Mouse (Mus musculus): ENCODE results near the gene Epb41. TPM values are rescaled to one million over a fixed set of nuclear protein-coding genes. Genes with fewer than 3 reads are reported as not detected.
A peak's percentile ranks its signal among the peaks of the same experiment; 100 is the strongest.

The Epb41 gene
- 69.9 and 74.6 TPM in 2 replicates for polyA plus RNA-seq (2014; fragmentation: Nextera tagmentation; extraction: Ambion mirVana)

- Histone ChIP-seq H3K9me3 (replicated peaks; ENCODE audit: control insufficient read depth, low read length) (no peaks in the 10 kb centered on the region), H3K36me3 (ENCODE audit: control insufficient read depth, insufficient read depth, low read length) (no peaks in the 10 kb centered on the region), H3K4me3 (ENCODE audit: low read depth, low read length) (peak within 1 kb of the TSS; percentile 56), H3K4me1 (ENCODE audit: control insufficient read depth, insufficient read depth, low read length) (0 out of 2 replicates have a peak, but pooled peaks cover 4% of the 10 kb centered on the region), H3K27me3 (replicated peaks; ENCODE audit: control insufficient read depth, insufficient read depth, low read length) (peaks cover 38% of the 10 kb centered on the region), H3K4me2 (ENCODE audit: low read length) (peak within 1 kb of the TSS; percentile 100), H3K9ac (ENCODE audit: low read length) (peak within 1 kb of the TSS; percentile 66), H3K27ac (ENCODE audit: low read depth, low read length) (no peak within 1 kb of the TSS)
- DNase-seq (ENCODE audit: low spot score): peak; percentile 84
- 2% methylated on average over 46 of the region's 47 CpGs for WGBS
- ATAC-seq: peak; percentile 88
Measured at GRCm38 (mm10) chr4:132074933-132075769, at the start of gene Epb41. TSS of gene Epb41 (minus strand) at chr4:132075321.

DNA sequence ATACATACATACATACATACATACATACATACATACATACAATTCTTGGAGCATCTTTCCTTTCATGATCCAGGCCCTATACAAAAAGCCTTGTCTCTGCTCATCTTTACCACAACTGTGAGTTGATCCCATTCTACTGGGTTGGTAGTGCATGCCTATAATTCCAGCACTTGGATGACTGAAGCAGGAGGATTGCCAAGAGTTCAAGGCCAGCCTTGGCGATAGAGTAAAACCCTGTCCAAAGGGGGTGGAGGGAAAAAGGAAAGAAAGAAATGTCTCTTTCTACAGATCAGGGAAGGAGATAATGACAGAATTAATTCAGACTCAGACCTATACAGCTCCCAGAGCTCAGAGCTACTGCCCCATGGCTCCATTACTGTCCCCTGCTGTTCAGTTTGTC lies 48.0 kb upstream of the Epb41 start:
- no peak overlapping the region for H3K9ac ChIP-seq (ENCODE audit: low read length)
- no peaks in the 10 kb centered on the region for H3K36me3 ChIP-seq (ENCODE audit: control insufficient read depth, insufficient read depth, low read length)
- H3K4me3 ChIP-seq (ENCODE audit: low read depth, low read length): no peak overlapping the region
- no peaks in the 10 kb centered on the region for H3K27me3 ChIP-seq (replicated peaks; ENCODE audit: control insufficient read depth, insufficient read depth, low read length)
- DNase-seq (ENCODE audit: low spot score): no peak
- H3K27ac ChIP-seq (ENCODE audit: low read depth, low read length): no peak overlapping the region
- H3K4me2 ChIP-seq (ENCODE audit: low read length): no peak overlapping the region
- no peaks in the 10 kb centered on the region for H3K9me3 ChIP-seq (replicated peaks; ENCODE audit: control insufficient read depth, low read length)
- 77% methylated on average over 1 of the region's 1 CpGs for WGBS
- no peak for ATAC-seq
- no peaks in the 10 kb centered on the region for H3K4me1 ChIP-seq (ENCODE audit: control insufficient read depth, insufficient read depth, low read length)

GRCm38 (mm10) chr4:132121674-132122073 lies 46.6 kb upstream of the Epb41 start:
- Histone ChIP-seq H3K27ac (ENCODE audit: low read depth, low read length) (no peak overlapping the region), H3K36me3 (ENCODE audit: control insufficient read depth, insufficient read depth, low read length) (no peaks in the 10 kb centered on the region), H3K4me1 (ENCODE audit: control insufficient read depth, insufficient read depth, low read length) (no peaks in the 10 kb centered on the region), H3K9ac (ENCODE audit: low read length) (no peak overlapping the region), H3K27me3 (replicated peaks; ENCODE audit: control insufficient read depth, insufficient read depth, low read length) (no peaks in the 10 kb centered on the region), H3K4me2 (ENCODE audit: low read length) (no peak overlapping the region), H3K4me3 (ENCODE audit: low read depth, low read length) (no peak overlapping the region), H3K9me3 (replicated peaks; ENCODE audit: control insufficient read depth, low read length) (no peaks in the 10 kb centered on the region)
- WGBS: 82% methylated on average over 5 of the region's 5 CpGs
- DNase-seq (ENCODE audit: low spot score) (no peak), ATAC-seq (no peak)

DNA sequence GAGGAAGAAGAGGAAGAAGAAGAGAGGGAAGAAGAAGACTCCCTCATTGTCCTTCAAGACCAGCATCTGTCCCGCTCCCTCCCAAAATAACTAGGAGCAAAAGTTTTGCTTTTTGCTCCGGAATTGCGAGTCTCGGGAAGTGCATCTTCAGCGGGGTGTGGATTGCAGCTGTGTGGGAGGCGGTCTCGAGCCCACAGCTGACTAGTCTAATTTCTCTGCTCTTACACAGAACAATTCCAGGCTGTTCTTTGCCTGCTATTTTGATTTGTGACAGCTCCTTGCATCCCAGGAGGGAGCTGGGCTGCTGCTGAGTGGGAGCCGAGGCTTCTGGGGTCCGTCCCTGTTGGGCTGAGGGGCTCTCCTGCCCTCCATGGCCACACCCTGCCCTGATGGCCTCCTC lies 44.4 kb upstream of the Epb41 start:
- Histone ChIP-seq H3K27me3 (replicated peaks; ENCODE audit: control insufficient read depth, insufficient read depth, low read length) (no peaks in the 10 kb centered on the region), H3K4me1 (ENCODE audit: control insufficient read depth, insufficient read depth, low read length) (no peaks in the 10 kb centered on the region), H3K9ac (ENCODE audit: low read length) (no peak overlapping the region), H3K9me3 (replicated peaks; ENCODE audit: control insufficient read depth, low read length) (no peaks in the 10 kb centered on the region), H3K4me2 (ENCODE audit: low read length) (no peak overlapping the region), H3K36me3 (ENCODE audit: control insufficient read depth, insufficient read depth, low read length) (no peaks in the 10 kb centered on the region), H3K27ac (ENCODE audit: low read depth, low read length) (no peak overlapping the region), H3K4me3 (ENCODE audit: low read depth, low read length) (no peak overlapping the region)
- 75% methylated on average over 9 of the region's 9 CpGs for WGBS
- DNase-seq (ENCODE audit: low spot score): no peak
- ATAC-seq: no peak

- Histone ChIP-seq H3K27ac (ENCODE audit: low read depth, low read length) (no peak overlapping the region), H3K27me3 (replicated peaks; ENCODE audit: control insufficient read depth, insufficient read depth, low read length) (no peaks in the 10 kb centered on the region), H3K9me3 (replicated peaks; ENCODE audit: control insufficient read depth, low read length) (no peaks in the 10 kb centered on the region), H3K9ac (ENCODE audit: low read length) (no peak overlapping the region), H3K36me3 (ENCODE audit: control insufficient read depth, insufficient read depth, low read length) (no peaks in the 10 kb centered on the region), H3K4me2 (ENCODE audit: low read length) (no peak overlapping the region), H3K4me3 (ENCODE audit: low read depth, low read length) (no peak overlapping the region), H3K4me1 (ENCODE audit: control insufficient read depth, insufficient read depth, low read length) (no peaks in the 10 kb centered on the region; the same call in 1 of the 2 replicates)
- 89% methylated on average over 4 of the region's 4 CpGs for WGBS
- ATAC-seq (no peak), DNase-seq (ENCODE audit: low spot score) (no peak)
Measured at GRCm38 (mm10) chr4:132116315-132116714, 41.2 kb upstream of the Epb41 start.

DNA sequence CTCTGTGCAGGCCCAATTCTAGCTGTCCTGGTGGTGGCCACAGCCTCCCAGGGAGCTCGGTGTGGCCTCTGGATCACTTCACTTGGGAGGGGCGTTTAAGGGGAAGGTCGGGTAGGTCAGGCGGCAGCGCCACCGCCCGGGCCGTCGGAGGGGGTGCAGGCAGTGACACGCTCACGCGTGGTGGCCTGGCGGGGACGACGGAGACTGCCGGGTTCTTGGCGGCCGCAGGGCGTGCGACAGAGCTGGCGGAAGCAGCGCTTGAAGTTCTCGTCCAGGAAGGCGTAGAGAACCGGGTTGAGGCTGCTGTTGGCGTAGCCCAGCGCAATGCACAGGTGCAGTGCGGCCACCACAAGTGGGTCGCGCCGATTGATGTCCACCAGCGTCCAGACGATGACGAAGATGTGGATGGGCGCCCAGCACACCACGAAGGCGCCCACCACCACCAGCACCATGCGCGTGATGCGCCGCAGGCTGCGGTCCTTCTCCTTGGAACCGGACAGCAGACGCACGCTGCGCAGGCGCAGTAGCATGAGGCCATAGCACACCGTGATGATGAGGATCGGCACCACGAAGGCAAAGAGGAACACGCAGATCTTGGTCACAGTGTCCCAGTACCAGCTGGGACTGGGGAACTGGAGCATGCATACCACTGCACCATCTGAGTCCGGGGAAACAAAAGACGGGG lies 38.4 kb upstream of the Epb41 start:
- WGBS: 51% methylated on average over 53 of the region's 53 CpGs
- Histone ChIP-seq H3K4me3 (ENCODE audit: low read depth, low read length) (peak overlapping the region; percentile 28), H3K36me3 (ENCODE audit: control insufficient read depth, insufficient read depth, low read length) (no peaks in the 10 kb centered on the region), H3K9ac (ENCODE audit: low read length) (peak overlapping the region; percentile 43; the same call in 1 of the 2 replicates), H3K9me3 (replicated peaks; ENCODE audit: control insufficient read depth, low read length) (no peaks in the 10 kb centered on the region), H3K4me1 (ENCODE audit: control insufficient read depth, insufficient read depth, low read length) (no peaks in the 10 kb centered on the region; the same call in 1 of the 2 replicates), H3K27me3 (replicated peaks; ENCODE audit: control insufficient read depth, insufficient read depth, low read length) (no peaks in the 10 kb centered on the region), H3K27ac (ENCODE audit: low read depth, low read length) (no peak overlapping the region), H3K4me2 (ENCODE audit: low read length) (peak overlapping the region; percentile 51)
- DNase-seq (ENCODE audit: low spot score): peak; percentile 28
- no peak for ATAC-seq

DNA sequence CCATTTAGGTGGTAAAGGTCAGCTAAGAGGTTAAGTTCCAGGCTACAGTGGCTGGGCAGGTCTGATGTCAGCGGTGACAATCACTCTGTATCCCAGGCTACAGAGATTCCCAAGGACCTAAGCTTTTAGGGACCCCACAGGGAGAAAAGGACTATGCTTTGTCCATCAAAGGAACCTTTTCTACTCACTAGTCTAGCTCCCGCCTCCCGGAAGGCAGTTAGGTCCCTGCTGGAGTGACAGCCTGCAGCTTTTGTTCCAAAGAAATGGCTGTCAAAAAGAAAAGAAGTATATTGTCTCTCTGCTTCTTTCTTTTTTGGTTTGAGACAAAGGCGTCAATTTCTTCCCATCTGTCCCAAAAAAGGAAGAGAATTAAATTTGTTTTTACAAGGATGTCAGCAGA lies 36.1 kb upstream of the Epb41 start:
- Histone ChIP-seq H3K27me3 (replicated peaks; ENCODE audit: control insufficient read depth, insufficient read depth, low read length) (no peaks in the 10 kb centered on the region), H3K4me1 (ENCODE audit: control insufficient read depth, insufficient read depth, low read length) (no peaks in the 10 kb centered on the region; the same call in 1 of the 2 replicates), H3K9me3 (replicated peaks; ENCODE audit: control insufficient read depth, low read length) (no peaks in the 10 kb centered on the region), H3K4me2 (ENCODE audit: low read length) (no peak overlapping the region), H3K9ac (ENCODE audit: low read length) (no peak overlapping the region), H3K4me3 (ENCODE audit: low read depth, low read length) (no peak overlapping the region), H3K27ac (ENCODE audit: low read depth, low read length) (no peak overlapping the region), H3K36me3 (ENCODE audit: control insufficient read depth, insufficient read depth, low read length) (no peaks in the 10 kb centered on the region)
- ATAC-seq (no peak), DNase-seq (ENCODE audit: low spot score) (peak; percentile 48)
- WGBS: 15% methylated on average over 4 of the region's 4 CpGs

DNA sequence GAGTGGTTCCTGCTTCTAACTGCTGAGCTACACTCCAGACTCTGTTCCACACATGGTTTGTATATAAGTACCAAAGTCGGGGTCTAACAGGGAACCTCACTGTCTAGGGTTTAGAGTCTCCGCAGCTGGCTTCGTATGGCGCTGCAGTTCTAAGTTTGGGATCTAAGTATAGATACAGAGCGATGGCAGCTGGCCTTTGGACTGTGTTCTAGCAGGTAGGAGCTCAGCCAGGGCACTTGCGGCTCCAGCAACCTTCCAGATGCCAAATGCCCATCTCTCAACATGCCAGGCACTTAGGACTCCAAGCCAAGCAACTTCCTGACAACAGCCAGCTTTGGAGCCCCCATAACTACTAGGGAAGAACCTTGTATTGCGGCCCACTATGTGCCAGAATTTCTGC lies 33.1 kb upstream of the Epb41 start:
- H3K4me3 ChIP-seq (ENCODE audit: low read depth, low read length): no peak overlapping the region
- H3K4me1 ChIP-seq (ENCODE audit: control insufficient read depth, insufficient read depth, low read length): no peaks in the 10 kb centered on the region; the same call in 1 of the 2 replicates
- no peak overlapping the region for H3K4me2 ChIP-seq (ENCODE audit: low read length)
- ATAC-seq (no peak), DNase-seq (ENCODE audit: low spot score) (no peak)
- no peaks in the 10 kb centered on the region for H3K9me3 ChIP-seq (replicated peaks; ENCODE audit: control insufficient read depth, low read length)
- no peak overlapping the region for H3K27ac ChIP-seq (ENCODE audit: low read depth, low read length)
- H3K27me3 ChIP-seq (replicated peaks; ENCODE audit: control insufficient read depth, insufficient read depth, low read length): no peaks in the 10 kb centered on the region
- 97% methylated on average over 7 of the region's 7 CpGs for WGBS
- H3K9ac ChIP-seq (ENCODE audit: low read length): no peak overlapping the region
- no peaks in the 10 kb centered on the region for H3K36me3 ChIP-seq (ENCODE audit: control insufficient read depth, insufficient read depth, low read length)

DNA sequence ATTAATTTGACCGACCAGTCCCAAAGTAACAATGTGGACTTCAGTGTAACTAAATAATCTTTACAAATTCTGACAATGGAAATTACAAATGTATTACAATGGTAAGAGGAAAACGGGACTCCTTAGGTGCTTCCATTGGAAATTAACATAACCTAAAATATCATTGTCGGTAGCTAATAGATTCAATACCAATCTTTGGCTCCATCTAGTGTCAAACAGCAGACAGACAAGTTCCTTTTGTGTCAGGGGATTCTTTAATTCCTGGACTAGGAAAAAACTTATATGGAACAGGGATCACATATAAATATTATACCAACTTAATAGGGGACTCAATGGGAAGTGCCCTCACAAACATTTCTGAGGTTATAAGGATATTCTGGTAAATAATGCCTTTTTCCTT lies 26.0 kb upstream of the Epb41 start:
- no peaks in the 10 kb centered on the region for H3K36me3 ChIP-seq (ENCODE audit: control insufficient read depth, insufficient read depth, low read length)
- no peak overlapping the region for H3K4me2 ChIP-seq (ENCODE audit: low read length)
- peak; percentile 62 for DNase-seq (ENCODE audit: low spot score)

More for the DNA sequence above, 26.0 kb upstream of the Epb41 start:
- ATAC-seq: no peak
- Histone ChIP-seq H3K27me3 (replicated peaks; ENCODE audit: control insufficient read depth, insufficient read depth, low read length) (no peaks in the 10 kb centered on the region), H3K4me3 (ENCODE audit: low read depth, low read length) (no peak overlapping the region), H3K27ac (ENCODE audit: low read depth, low read length) (no peak overlapping the region), H3K9me3 (replicated peaks; ENCODE audit: control insufficient read depth, low read length) (no peaks in the 10 kb centered on the region), H3K9ac (ENCODE audit: low read length) (no peak overlapping the region), H3K4me1 (ENCODE audit: control insufficient read depth, insufficient read depth, low read length) (no peaks in the 10 kb centered on the region)
- WGBS: 31% methylated on average over 3 of the region's 3 CpGs
